Mouse (Mus musculus) left cerebral cortex, adult 18-20 months (tissue): ENCODE data around the gene Atg7. TPM values are rescaled to one million over a fixed set of nuclear protein-coding genes. Genes with fewer than 3 reads are reported as not detected.

Experiments
- DNase-seq, 2 experiments: peaks; one replicate each; pipeline ENCODE4 v3.0.0; 2021 to 2022; ENCODE audit warnings: low spot score in 2 of 2, mixed read lengths in 1 of 2
- total RNA-seq, 2 experiments: library from RNA; stranded (reverse); gene quantifications; 2 replicates each; pipeline ENCODE4 v1.2.3; 2021

The Atg7 gene
- total RNA-seq, 2 experiments from 2014 or later = 24.3 to 28.3 TPM

DNA sequence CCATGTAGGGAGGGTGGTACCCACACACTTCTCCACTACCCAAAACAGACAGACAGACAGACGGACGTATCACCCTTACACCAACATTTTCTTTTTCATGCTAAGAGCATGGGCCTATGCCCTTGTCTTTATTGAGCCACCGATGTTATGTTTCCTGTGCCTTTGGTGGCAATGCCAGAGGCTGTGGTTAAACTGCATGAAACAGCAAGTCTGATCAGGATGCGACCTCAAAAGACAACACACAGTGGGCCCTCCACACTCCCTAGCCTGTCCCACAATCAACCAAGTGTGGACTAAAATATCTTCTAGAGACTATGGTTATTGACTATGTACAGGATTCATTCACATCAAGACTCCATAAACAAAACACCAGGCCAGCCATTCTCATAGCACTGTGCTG, 256.1 kb downstream of the Atg7 start:
- DNase-seq = no peak

- no peak for DNase-seq
Observed at GRCm38 (mm10) chr6:114899652-114900051, 256.8 kb downstream of the Atg7 start.

- no peak for DNase-seq
Observed at GRCm38 (mm10) chr6:114900194-114900593, 257.3 kb downstream of the Atg7 start.

DNA sequence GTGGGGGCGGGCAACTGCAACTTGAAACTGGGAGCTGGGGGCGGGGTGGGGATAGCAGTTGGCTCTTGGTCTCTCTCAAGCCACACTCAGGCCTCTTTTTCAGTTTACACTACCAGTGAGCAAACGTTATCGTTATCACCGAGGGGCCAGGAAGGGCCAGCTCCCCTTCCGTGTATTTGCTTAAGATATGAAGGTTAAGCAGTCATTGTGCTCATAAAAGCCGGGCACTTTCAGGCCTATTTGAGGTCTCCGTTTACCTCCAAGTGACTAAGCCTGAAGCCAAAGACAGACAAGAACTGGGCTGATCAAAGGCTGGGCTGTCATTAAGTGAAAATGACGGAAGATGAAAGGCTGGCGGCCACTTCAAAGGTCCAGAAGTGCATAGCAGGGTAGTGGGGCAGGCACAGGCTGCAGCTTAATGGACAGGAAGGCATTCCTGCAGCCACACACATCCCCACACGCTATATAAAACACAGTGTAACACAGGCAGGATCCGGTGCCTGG, 258.5 kb downstream of the Atg7 start:
- DNase-seq = no peak

GRCm38 (mm10) chr6:114901921-114902320, 259.0 kb downstream of the Atg7 start:
- no peak for DNase-seq

GRCm38 (mm10) chr6:114904233-114904632, 261.3 kb downstream of the Atg7 start:
- DNase-seq = no peak

GRCm38 (mm10) chr6:114904818-114905217, 261.9 kb downstream of the Atg7 start:
- DNase-seq = no peak

- no peak for DNase-seq
Observed at GRCm38 (mm10) chr6:114905253-114906028, 262.5 kb downstream of the Atg7 start.

DNA sequence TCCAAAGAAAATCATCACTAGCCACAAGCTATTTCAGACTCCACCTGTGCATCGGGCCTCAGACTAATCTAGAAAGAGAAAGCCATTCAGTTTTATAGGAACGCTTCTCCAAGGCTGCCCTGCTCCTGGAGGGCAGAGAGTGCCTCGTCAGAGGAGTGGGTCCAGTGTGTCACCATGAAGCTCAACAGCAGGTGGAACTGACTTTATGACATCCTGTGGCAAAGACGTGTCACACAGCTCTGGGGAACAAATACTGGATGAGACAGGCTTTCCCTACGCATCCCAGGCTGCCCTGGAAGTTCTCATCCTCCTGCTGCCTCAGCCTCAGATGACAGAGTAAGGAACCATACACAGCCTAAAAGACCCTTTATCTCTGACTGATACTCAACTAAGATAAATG, 263.3 kb downstream of the Atg7 start:
- no peak for DNase-seq

DNA sequence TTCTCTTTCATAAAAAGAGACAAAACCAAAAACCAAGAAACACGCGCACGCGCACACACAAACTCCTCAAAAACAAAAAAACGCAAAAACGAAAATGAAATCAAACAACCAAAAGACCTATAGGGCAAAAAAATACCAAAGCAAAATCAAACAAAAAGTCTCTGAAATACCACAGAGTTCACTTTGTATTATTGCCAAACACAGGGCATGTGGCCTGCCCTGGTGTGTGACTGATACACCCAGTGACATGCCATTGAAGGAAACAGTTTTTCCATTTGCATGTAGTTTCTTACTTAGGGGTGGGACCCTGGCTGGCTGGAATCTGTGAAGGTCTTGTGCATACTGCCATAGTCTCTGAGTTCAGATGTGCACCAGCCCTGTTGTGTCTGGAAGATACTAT, 264.6 kb downstream of the Atg7 start:
- DNase-seq = no peak

GRCm38 (mm10) chr6:114909801-114910200, 266.9 kb downstream of the Atg7 start:
- DNase-seq = no peak

Other genes starting within 250 kb of the Atg7 start
- 10 to 100 TPM; 25.9 to 32.0 TPM for gene Hrh1, start 245.2 kb upstream of the Atg7 start, total RNA-seq